Mouse (Mus musculus): ENCODE data around the gene Vmn1r57.
"Not testable (repeated sequence)": the region's sequence is repeated elsewhere in the genome, so short reads cannot be mapped to it uniquely, and the experiment has no call there.

Gene Vmn1r57

DNA sequence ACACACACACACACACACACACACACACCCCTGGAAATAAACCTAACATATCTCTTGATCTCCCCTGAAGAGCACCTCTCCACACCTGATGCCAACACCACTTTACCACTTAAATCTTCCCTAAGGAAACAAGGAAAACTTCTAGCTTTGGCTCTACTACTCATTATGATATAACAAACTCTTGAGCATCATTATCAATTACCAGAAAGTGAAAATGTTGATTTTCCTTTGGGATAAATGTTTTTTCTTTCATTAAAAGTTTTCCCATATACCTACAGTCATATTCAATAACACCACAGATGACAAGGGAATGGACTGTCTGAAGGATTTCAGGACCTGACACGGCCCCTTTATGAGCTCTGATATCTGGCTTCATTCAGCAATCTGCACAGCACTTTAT, at the start of gene Vmn1r57:
TSS of gene Vmn1r57 (plus strand) at position 301 of the 400 bp plus-strand sequence.
- not testable (repeated sequence) for DNase-seq

DNA sequence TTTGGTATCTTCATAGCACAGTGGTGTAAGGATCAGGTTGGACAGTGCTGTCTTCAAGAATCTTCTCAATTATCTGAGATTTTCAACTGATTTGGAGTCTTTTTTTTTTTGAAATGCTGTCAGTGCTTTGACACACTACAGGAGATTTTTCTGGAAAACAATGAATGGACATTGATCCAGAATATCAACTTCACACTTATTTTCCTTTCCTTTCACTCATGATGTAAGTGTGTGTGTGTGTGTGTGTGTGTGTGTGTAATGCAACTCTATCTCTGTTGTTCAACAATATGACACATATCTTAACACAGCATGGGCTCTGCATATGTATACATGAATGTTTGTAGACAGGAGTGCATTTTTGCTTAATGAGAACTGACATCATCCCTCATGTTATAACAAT, 21.6 kb upstream of the Vmn1r57 start, which contains the start of gene Vmn1r56:
TSS of gene Vmn1r56 (minus strand) at position 101 of the 400 bp plus-strand sequence.
- not testable (repeated sequence) for DNase-seq

DNA sequence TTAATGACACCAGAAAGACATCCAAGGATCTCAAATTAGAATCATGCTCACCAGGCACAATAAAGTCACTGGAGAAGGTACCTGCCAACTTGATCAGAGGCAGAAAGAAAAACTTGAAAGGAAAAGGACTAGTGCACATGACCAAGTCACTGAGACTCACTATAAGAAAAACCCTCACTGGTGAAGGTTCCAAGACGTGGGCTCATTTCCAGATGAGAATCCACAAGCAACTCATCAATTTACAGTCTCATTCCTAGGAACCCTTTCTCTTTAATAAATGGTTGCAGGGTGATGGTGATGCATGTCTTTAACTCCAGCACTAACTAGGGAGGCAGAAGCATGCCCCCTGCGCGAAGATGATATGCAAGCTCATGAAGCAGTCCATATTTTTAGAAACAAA, 44.8 kb downstream of the Vmn1r57 start:
- no peak for DNase-seq
